Mouse (Mus musculus) frontal cortex, adult (tissue): Measurements from ENCODE around the gene Ptx4.

ENCODE experiments used
- ATAC-seq: cut with Nextera tagmentation; 2 replicates; pipeline ENCODE4 v1.9.2; 2017; ENCODE audit warnings: mild to moderate bottlenecking, moderate library complexity, mixed read lengths; ENCODE audit not compliant: low TSS enrichment

Ptx4 gene

GRCm38 (mm10) chr17:25120406-25120805 lies at the start of gene Ptx4:
Gene Ptx4, plus strand, starts transcription at chr17:25120760.
- ATAC-seq: no peak

DNA sequence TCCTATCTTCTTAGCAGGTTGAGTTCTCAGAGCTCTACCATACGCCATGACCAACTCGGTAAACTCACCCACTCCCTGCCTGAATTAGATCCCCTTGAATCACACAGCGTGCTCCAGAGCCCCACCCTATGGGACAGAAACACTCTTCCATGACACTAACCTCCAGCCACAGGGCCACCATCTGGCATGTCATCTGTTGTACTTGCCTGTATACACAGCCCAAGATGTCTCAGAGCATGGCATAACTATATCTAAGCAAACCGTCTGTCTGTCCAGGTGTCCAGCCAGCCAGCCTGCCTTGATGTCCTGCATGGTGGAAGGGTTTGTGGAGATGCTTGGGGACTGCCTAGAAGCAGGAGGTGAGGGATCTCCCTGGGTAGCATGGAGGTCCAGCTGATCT lies 43.7 kb upstream of the Ptx4 start:
- ATAC-seq: peak; percentile 41; the same call in 1 of the 2 replicates

DNA sequence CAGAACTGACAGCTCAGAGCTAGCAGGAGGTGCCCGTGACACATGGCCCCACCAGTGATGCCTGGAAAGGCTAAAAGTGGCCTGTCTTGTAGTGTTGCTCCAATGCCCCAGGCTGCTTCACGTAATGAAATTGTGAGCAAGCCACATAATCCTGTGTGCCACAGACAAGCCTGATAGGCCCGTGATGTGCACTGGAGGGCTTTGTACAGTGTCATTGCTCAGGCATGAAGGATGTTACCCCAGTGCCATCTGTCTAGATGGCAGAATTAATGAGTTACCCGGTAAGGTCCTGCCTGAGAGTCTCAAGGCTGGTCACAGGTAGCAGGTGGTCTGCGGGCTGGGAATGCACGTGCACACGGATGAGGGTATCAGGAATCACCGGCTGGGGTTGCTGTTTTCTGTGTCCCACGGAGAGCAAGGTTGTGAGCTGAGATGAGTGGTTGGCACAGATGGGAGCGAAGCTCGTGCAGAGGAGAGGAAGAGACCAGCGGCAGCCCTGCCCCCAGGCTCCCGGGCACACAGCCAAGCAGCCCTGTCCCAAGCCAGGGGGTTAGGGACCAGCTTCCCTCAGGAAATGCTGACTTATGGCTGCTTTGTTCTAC lies 42.7 kb upstream of the Ptx4 start:
- no peak for ATAC-seq

GRCm38 (mm10) chr17:25080210-25080609 lies 40.4 kb upstream of the Ptx4 start:
- ATAC-seq: no peak

DNA sequence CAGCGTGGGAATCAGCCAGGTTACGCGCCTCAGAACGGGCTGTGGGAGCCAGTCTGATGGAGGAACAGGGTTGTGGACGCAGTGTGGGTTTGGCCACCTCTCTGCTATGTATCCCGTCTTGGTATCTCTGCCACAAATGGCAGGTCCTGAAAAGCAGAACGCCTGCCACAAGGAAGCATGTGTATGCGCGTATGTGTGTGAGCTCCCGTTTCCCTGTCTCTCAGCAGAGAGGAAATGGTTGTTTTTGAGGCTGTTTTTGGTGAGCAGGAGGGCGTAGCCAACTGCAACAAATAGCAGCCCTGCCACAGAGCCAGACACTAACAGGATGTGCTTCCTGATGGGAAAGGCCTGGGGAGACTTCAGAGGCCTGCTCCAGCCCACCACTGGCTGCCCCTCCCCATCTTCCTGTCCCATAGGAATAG lies 39.6 kb upstream of the Ptx4 start:
- ATAC-seq: peak; percentile 10; the same call in 1 of the 2 replicates

GRCm38 (mm10) chr17:25082081-25082847 lies 38.3 kb upstream of the Ptx4 start:
- peak; percentile 72 for ATAC-seq

DNA sequence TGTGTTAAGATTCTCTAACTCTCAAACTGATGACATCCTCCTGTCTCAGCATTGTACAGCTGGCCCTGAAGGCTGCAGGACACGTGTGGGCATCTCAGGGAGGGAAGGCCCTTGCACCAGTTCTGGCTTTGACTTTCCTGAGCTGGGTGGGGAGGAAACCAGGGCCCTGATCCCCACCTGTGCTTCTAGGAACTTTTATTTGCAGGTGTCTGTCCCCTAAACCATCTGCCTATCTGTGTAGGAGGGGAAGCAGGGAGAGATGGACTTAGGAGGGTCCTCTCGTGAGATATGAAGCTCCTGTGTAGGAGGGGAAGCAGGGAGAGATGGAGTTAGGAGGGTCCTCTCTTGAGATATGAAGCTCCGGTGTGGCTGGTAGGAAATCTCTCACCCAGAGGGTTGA lies 37.7 kb upstream of the Ptx4 start:
- no peak for ATAC-seq

- no peak for ATAC-seq
Observed at GRCm38 (mm10) chr17:25083444-25083931, 37.1 kb upstream of the Ptx4 start, which contains the start of gene Tmem204. Gene Tmem204, minus strand, starts transcription at chr17:25083591.

GRCm38 (mm10) chr17:25084835-25085385 lies 35.6 kb upstream of the Ptx4 start:
- no peak for ATAC-seq

- ATAC-seq: no peak
Observed at GRCm38 (mm10) chr17:25086724-25087123, 33.8 kb upstream of the Ptx4 start.

DNA sequence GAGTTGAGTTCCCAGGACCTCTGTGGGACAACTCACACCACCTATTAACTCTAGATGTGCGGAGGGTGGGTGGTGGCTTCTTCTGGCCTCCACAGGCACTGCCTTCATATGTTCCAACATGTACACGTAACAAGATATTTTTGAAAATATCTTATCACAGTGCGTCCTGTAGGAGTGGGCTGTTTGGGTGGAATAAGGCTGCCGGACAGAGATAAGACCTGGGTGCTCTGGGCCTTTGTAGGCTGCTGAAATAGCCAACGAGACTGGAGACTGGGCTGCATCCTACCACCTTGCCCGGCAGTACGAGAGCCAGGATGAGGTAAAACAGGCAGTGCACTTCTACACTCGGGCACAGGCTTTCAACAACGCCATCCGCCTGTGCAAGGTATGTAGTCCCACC lies 31.4 kb upstream of the Ptx4 start:
- no peak for ATAC-seq

- no peak for ATAC-seq
Observed at GRCm38 (mm10) chr17:25090450-25090849, 30.1 kb upstream of the Ptx4 start.

GRCm38 (mm10) chr17:25096221-25096620 lies 24.3 kb upstream of the Ptx4 start:
- no peak for ATAC-seq

DNA sequence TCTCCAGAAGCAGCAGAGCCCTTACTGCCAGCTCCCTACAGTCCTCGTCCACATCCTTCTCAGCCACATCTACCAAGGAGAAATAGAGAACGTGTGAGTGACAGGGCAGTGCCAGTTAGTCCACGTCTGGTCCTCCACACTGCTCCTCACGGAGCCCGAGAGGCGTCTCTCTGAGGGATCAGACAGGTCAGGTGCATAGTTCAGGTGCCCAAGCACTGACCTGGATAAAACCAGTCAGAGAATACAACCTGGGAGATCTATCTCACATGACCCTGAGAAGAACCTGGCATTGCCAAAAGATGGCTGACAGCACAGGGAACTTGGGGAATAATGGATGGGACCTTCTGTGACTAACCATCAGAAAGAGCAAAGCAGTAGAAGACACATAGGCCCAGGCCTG lies 20.5 kb upstream of the Ptx4 start:
- no peak for ATAC-seq

- no peak for ATAC-seq
Observed at GRCm38 (mm10) chr17:25101338-25101737, 19.2 kb upstream of the Ptx4 start.

GRCm38 (mm10) chr17:25107786-25108185 lies 12.8 kb upstream of the Ptx4 start:
- no peak for ATAC-seq

DNA sequence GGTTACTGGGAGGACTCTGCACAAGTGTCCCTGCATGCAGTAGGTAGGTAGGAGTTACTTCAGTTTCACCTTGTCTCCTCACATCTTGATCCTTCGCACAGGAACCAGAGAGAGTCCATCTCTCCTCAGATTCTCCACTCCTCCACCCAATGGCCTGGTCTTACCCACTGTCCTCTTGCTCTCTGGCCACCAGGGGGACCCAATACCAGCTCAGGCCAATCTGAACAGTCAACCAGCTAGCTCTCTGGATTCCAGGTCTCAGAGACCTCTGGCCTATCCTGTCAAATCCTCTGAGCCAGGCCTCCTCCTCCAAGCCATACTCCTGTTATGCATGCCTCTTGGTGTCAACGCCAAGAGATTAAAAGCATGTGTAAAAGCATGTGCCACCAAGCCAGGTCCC lies 11.0 kb upstream of the Ptx4 start:
- ATAC-seq: no peak

DNA sequence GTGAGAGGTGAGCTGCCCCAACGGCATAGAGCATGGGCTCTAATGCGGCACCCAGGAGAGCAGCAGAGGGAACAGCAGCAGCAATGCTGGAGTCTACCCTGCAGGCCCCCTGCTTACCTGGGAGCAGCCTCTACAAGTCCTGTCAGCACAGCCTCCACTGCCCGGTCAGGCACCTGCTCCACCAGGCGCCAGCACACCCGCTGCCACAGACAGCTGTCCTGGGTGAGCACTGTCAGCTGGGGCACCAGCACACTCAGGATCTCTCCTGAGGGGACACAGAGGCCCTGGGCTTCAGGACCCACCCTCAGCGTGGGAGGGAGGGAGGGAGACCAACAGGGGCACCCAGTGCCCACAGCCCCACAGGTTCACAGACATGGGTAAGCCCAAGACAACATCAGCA lies 10.0 kb upstream of the Ptx4 start:
- ATAC-seq: no peak

- no peak for ATAC-seq
Observed at GRCm38 (mm10) chr17:25111220-25111619, 9.3 kb upstream of the Ptx4 start.

DNA sequence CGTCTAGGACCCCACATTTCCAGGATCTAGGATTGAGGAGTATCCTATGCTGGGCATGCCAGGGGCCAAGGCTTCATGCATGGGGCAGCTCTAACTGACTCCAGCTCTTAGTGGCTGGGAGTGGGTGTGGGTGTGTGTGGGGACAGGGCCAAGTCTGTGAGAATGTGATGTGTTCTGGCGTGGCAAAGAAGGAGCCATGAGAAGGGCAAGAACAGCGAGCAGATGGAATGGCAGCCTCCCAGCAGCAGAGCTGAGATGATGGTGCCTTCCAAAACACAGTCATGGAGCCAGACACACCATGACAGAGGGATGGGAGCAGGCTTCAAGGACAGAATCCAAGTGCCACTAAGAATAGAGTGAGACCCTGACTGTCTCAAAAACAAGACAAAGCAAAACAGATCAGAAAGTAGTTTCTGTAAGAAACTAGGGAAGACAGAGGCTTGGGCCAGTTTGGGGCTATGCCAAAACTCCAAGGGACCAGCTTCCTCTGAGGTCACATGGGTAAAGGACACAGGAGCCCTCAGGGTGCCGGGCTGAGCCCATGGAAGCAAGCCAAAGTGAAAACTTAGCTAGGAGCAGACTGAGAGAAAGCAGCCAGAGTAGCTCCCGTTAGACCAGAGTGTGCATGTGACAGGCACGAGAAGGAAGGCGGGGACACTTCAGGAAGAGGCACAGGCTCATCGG lies 8.7 kb upstream of the Ptx4 start:
- peak; percentile 64; the same call in 1 of the 2 replicates for ATAC-seq

DNA sequence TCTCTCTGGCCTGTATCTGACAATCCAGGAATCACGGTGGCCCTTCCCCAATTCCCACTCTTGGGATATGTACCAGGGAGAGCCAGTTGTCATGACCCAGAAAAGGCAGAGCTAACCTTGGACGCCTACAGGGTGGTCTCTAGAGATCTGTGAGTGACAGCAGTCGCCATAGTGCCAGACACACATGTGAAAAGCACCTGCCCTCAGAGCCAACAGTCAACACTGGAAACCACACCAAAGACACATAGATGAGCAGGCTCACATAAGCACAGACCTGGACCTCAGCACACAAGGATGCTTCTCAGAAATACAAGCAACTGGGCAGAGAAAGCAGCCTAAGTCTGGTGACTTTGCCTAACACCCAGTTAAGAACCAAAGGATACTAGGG lies 8.1 kb upstream of the Ptx4 start:
- no peak for ATAC-seq

DNA sequence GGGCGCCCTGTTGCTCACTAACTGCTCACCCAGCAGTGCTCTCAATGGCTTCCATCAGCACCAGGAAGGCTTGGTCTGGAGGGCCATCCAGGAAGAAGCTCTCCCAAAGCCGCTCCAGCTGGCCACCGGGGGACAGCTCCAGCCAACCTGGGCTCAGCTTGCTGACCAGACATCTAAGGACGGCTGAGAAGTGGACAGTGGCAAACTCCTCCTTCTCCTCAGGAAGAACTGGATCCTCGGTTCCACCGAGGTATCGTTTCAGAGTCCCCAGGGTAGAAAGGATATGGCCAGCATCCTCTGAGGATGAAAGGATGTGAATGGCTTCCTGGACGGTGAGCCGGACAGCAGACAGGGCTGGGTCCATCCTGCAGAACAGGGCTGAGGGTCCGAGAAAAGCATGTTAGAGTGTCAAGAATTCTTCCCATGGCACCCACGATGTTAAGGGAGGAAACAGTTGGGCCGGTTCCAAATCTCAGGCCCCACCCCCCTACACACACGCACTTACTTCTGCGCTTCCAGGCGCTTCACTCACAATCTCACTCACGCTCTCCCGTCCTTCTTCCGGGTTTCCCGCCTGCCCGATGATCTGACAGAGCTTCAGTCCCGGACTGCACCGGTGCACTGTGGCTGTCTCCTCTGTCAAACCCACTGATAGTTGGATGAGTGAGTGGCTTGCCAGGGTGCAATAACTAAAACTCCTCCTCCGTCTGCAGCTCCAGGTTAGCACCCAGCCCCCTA lies 5.5 kb upstream of the Ptx4 start:
- no peak for ATAC-seq
